19 mouse cellular contexts compared by ENCODE assay signal in genomic region chr11:46706664-46707356, GRCm38 (mm10). TPM values are rescaled to one million over a fixed set of nuclear protein-coding genes. Genes with fewer than 3 reads are reported as not detected.
"Had no signal": no experiment of that assay in that cellular context is flagged by ENCODE, and none has a peak within 500 bp of the region (broad histone marks: within the 10 kb centered on the region; RNA-seq: fewer than 3 reads in every experiment).

Timd2 (minus strand) TSS chr11:46707061.

- ATAC-seq: intestine, postnatal 0 days; lung, postnatal 0 days had no signal

- H3K27me3 ChIP-seq: limb, embryonic 12.5 days; limb, embryonic 15.5 days had no signal

- H3K36me3 ChIP-seq: limb, embryonic 12.5 days; limb, embryonic 15.5 days had no signal

- DNase-seq: kidney, postnatal 14 days; left cerebral cortex, postnatal 4 days; lung, embryonic 14.5 days; midbrain, embryonic 14.5 days; thymus, adult 2 months; thymus, postnatal 25 days had no signal

- H3K4me3 ChIP-seq: limb, embryonic 12.5 days; limb, embryonic 15.5 days had no signal

- H3K4me1 ChIP-seq: limb, embryonic 12.5 days; limb, embryonic 15.5 days had no signal

- H3K4me2 ChIP-seq: limb, embryonic 12.5 days; limb, embryonic 15.5 days; lung, embryonic 14.5 days; midbrain, embryonic 11.5 days had no signal

- H3K27ac ChIP-seq: limb, embryonic 12.5 days; limb, embryonic 15.5 days had no signal

- H3K9me3 ChIP-seq: limb, embryonic 12.5 days; limb, embryonic 15.5 days had no signal

- H3K9ac ChIP-seq: limb, embryonic 12.5 days; limb, embryonic 15.5 days; lung, embryonic 14.5 days had no signal

RNA-seq across cellular contexts. Expression of gene Timd2, which starts in this region (rescaled TPM):
- total RNA-seq: layer of hippocampus, adult 8-10 months; layer of hippocampus, postnatal 14 days; left cerebral cortex, adult 8-10 months; left cerebral cortex, postnatal 14 days; megakaryocyte-erythroid progenitor cell, adult 5-6 weeks; midbrain, postnatal 0 days had no signal
- polyA plus RNA-seq: limb, embryonic 12.5 days; lung, embryonic 14.5 days; midbrain, postnatal 0 days; neural tube, embryonic 11.5 days; neural tube, embryonic 14.5 days had no signal
